Mouse (Mus musculus): ENCODE measurements around the gene Ppp4r2. TPM values are rescaled to one million over a fixed set of nuclear protein-coding genes. Genes with fewer than 3 reads are reported as not detected.

The Ppp4r2 gene
- polyA plus RNA-seq, 1 experiment, result 8.3 TPM

DNA sequence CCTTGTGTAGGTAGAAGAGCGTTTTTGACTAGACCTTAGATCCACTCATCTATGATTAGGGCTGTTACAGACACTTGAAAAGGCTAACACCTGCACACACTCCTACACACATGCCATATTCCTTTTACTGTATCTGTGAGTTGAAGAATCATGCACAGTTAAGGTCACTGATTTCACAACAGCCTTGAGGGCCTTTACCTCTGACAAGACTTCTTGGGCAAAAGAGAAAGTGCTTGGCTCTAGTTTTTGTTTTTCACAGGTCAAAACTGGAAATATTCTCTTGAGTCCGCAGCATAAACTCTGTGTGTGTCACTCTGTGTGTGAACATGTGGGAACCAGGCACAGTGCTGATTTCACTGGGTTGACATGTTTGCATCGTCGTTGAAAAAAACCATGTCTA lies 23.3 kb upstream of the Ppp4r2 start:
- Histone ChIP-seq H3K4me1 (ENCODE audit: control insufficient read depth, insufficient read depth, insufficient read length, low read length) (no peaks in the 10 kb centered on the region), H3K27me3 (ENCODE audit: control insufficient read depth, insufficient read depth, low read length) (no peaks in the 10 kb centered on the region), H3K4me3 (ENCODE audit: low read depth, low read length) (no peak overlapping the region), H3K27ac (ENCODE audit: insufficient read depth, low read depth, low read length) (no peak overlapping the region), H3K36me3 (ENCODE audit: control insufficient read depth, insufficient read depth, low read length) (no peaks in the 10 kb centered on the region)
- whole genome bisulfite sequencing, result 86% methylated on average over 4 of the region's 4 CpGs
- TF ChIP-seq CTCF (IDR thresholded peaks at IDR 0.05; ENCODE audit: extremely low read depth, insufficient read length, insufficient replicate concordance, low read depth, low read length), result no peak
- no peak for TF ChIP-seq POLR2A (IDR thresholded peaks at IDR 0.05; ENCODE audit: low read depth, low read length)

DNA sequence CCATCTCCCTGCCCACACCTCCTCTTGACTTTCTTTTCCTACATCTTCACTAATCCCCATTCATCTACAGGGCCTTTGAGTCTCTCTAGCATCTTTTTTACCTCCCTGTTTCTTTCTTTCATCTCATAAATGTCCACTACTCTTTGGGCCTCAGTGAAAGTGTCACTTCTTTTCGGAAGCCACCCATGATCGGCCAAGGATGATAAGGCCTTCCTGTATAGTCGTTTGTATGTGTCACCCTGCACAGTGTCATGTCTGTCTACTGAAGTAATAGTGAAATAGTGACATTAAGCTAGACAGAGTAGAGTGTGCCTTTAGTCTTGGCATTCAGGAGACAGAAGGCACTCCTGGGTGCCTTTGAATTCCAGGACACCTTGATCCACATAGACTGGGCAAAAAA lies 21.7 kb upstream of the Ppp4r2 start:
- no peak for TF ChIP-seq POLR2A (IDR thresholded peaks at IDR 0.05; ENCODE audit: low read depth, low read length)
- TF ChIP-seq CTCF (IDR thresholded peaks at IDR 0.05; ENCODE audit: extremely low read depth, insufficient read length, insufficient replicate concordance, low read depth, low read length), result no peak
- Histone ChIP-seq H3K27ac (ENCODE audit: insufficient read depth, low read depth, low read length) (no peak overlapping the region), H3K36me3 (ENCODE audit: control insufficient read depth, insufficient read depth, low read length) (no peaks in the 10 kb centered on the region), H3K27me3 (ENCODE audit: control insufficient read depth, insufficient read depth, low read length) (no peaks in the 10 kb centered on the region), H3K4me1 (ENCODE audit: control insufficient read depth, insufficient read depth, insufficient read length, low read length) (no peaks in the 10 kb centered on the region), H3K4me3 (ENCODE audit: low read depth, low read length) (no peak overlapping the region)
- WGBS, result 84% methylated on average over 3 of the region's 3 CpGs

GRCm38 (mm10) chr6:100821367-100821766 lies 12.1 kb upstream of the Ppp4r2 start:
- WGBS, result 30% methylated on average over 2 of the region's 2 CpGs
- no peaks in the 10 kb centered on the region; the same call in none of the 2 replicates for H3K4me1 ChIP-seq (ENCODE audit: control insufficient read depth, insufficient read depth, insufficient read length, low read length)

GRCm38 (mm10) chr6:100823356-100823755 lies 10.1 kb upstream of the Ppp4r2 start:
- H3K36me3 ChIP-seq (ENCODE audit: control insufficient read depth, insufficient read depth, low read length), result no peaks in the 10 kb centered on the region
- no peak for TF ChIP-seq CTCF (IDR thresholded peaks at IDR 0.05; ENCODE audit: extremely low read depth, insufficient read length, insufficient replicate concordance, low read depth, low read length)
- TF ChIP-seq POLR2A (IDR thresholded peaks at IDR 0.05; ENCODE audit: low read depth, low read length), result no peak
- no peak overlapping the region for H3K27ac ChIP-seq (ENCODE audit: insufficient read depth, low read depth, low read length)
- 93% methylated on average over 1 of the region's 1 CpGs for WGBS
- no peaks in the 10 kb centered on the region; the same call in none of the 2 replicates for H3K4me1 ChIP-seq (ENCODE audit: control insufficient read depth, insufficient read depth, insufficient read length, low read length)
- H3K4me3 ChIP-seq (ENCODE audit: low read depth, low read length), result no peak overlapping the region
- no peaks in the 10 kb centered on the region for H3K27me3 ChIP-seq (ENCODE audit: control insufficient read depth, insufficient read depth, low read length)

More at GRCm38 (mm10) chr6:100821367-100821766, 12.1 kb upstream of the Ppp4r2 start:
- H3K4me3 ChIP-seq (ENCODE audit: low read depth, low read length), result no peak overlapping the region
- TF ChIP-seq POLR2A (IDR thresholded peaks at IDR 0.05; ENCODE audit: low read depth, low read length) (no peak), CTCF (IDR thresholded peaks at IDR 0.05; ENCODE audit: extremely low read depth, insufficient read length, insufficient replicate concordance, low read depth, low read length) (no peak)
- no peaks in the 10 kb centered on the region for H3K36me3 ChIP-seq (ENCODE audit: control insufficient read depth, insufficient read depth, low read length)
- no peak overlapping the region for H3K27ac ChIP-seq (ENCODE audit: insufficient read depth, low read depth, low read length)
- no peaks in the 10 kb centered on the region for H3K27me3 ChIP-seq (ENCODE audit: control insufficient read depth, insufficient read depth, low read length)

DNA sequence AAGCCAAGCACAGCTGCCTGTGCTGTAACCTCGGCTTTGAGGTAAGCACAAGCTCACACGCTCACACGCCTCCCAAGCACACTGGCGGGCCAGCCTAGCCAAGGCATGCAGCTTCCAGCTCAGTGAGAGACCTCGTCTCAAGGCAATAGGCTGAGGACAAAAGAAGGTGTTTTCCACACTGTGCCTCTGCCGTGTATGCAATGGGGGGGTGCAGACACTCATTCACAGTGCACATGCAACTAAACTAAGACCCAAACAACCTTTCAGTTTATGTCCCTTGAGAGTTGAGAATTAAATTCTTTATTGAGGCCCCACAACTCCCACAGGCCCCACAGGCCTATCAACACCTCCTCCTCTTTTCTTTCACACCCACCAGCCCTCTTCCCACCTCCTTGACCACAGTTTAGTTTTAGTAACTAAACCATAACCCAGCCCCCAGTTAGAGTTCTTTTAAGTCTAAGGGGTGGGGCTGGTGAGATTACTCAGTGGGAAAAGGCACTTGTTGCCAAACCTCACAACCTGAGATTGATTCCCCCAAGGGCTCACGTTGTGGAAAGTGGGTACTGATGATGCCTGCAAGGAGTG lies 8.9 kb upstream of the Ppp4r2 start:
- no peaks in the 10 kb centered on the region for H3K36me3 ChIP-seq (ENCODE audit: control insufficient read depth, insufficient read depth, low read length)
- no peak overlapping the region for H3K27ac ChIP-seq (ENCODE audit: insufficient read depth, low read depth, low read length)
- H3K4me1 ChIP-seq (ENCODE audit: control insufficient read depth, insufficient read depth, insufficient read length, low read length), result no peaks in the 10 kb centered on the region; the same call in none of the 2 replicates
- WGBS, result 80% methylated on average over 7 of the region's 7 CpGs
- no peaks in the 10 kb centered on the region for H3K27me3 ChIP-seq (ENCODE audit: control insufficient read depth, insufficient read depth, low read length)
- TF ChIP-seq CTCF (IDR thresholded peaks at IDR 0.05; ENCODE audit: extremely low read depth, insufficient read length, insufficient replicate concordance, low read depth, low read length) (no peak), POLR2A (IDR thresholded peaks at IDR 0.05; ENCODE audit: low read depth, low read length) (no peak)
- no peak overlapping the region for H3K4me3 ChIP-seq (ENCODE audit: low read depth, low read length)

GRCm38 (mm10) chr6:100826046-100826445 lies 7.4 kb upstream of the Ppp4r2 start:
- whole genome bisulfite sequencing, result 32% methylated on average over 6 of the region's 6 CpGs
- Histone ChIP-seq H3K36me3 (ENCODE audit: control insufficient read depth, insufficient read depth, low read length) (no peaks in the 10 kb centered on the region), H3K27ac (ENCODE audit: insufficient read depth, low read depth, low read length) (no peak overlapping the region), H3K4me3 (ENCODE audit: low read depth, low read length) (no peak overlapping the region), H3K27me3 (ENCODE audit: control insufficient read depth, insufficient read depth, low read length) (no peaks in the 10 kb centered on the region), H3K4me1 (ENCODE audit: control insufficient read depth, insufficient read depth, insufficient read length, low read length) (no peaks in the 10 kb centered on the region; the same call in none of the 2 replicates)
- TF ChIP-seq CTCF (IDR thresholded peaks at IDR 0.05; ENCODE audit: extremely low read depth, insufficient read length, insufficient replicate concordance, low read depth, low read length) (no peak), POLR2A (IDR thresholded peaks at IDR 0.05; ENCODE audit: low read depth, low read length) (no peak)

DNA sequence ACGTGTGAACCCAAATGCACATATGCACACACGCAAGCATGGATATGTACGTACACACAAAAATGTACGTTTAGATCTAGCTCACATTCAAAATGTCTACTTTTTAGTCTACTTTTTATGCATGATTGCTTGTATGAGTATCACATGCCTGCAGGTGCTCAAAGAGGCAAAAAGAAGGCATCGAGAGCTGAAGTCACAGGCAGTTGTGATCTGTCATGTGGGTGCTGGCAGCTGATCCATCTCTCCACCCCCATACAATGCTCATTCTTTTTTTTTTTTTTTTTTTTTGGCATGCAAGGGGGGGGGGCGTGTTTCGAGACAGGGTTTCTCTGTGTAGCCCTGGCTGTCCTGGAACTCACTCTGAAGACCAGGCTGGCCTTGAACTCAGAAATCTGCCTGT lies 4.9 kb upstream of the Ppp4r2 start:
- no peak for TF ChIP-seq POLR2A (IDR thresholded peaks at IDR 0.05; ENCODE audit: low read depth, low read length)
- TF ChIP-seq CTCF (IDR thresholded peaks at IDR 0.05; ENCODE audit: extremely low read depth, insufficient read length, insufficient replicate concordance, low read depth, low read length), result no peak
- H3K36me3 ChIP-seq (ENCODE audit: control insufficient read depth, insufficient read depth, low read length), result no peaks in the 10 kb centered on the region
- no peak overlapping the region for H3K27ac ChIP-seq (ENCODE audit: insufficient read depth, low read depth, low read length)
- 92% methylated on average over 7 of the region's 7 CpGs for WGBS
- H3K4me1 ChIP-seq (ENCODE audit: control insufficient read depth, insufficient read depth, insufficient read length, low read length), result peaks cover 2% of the 10 kb centered on the region
- H3K27me3 ChIP-seq (ENCODE audit: control insufficient read depth, insufficient read depth, low read length), result no peaks in the 10 kb centered on the region
- no peak overlapping the region for H3K4me3 ChIP-seq (ENCODE audit: low read depth, low read length)
